Mouse (Mus musculus) kidney, postnatal 0 days (tissue): ENCODE results near the gene Nacc2. TPM values are rescaled to one million over a fixed set of nuclear protein-coding genes. Genes with fewer than 3 reads are reported as not detected.
A peak's percentile ranks its signal among the peaks of the same experiment; 100 is the strongest.

Source experiments
- ATAC-seq: fragments of 200-750 bp; cut with Nextera tagmentation; replicated peaks from 2 replicates; pipeline ENCODE4 v1.8.0; 2017; ENCODE audit warnings: low read depth, moderate number of reproducible peaks, moderate TSS enrichment, moderate library complexity; ENCODE audit not compliant: low FRiP score
- DNase-seq: peaks from one replicate; pipeline ENCODE4 v3.0.0-alpha.2; 2016; ENCODE audit warnings: low spot score
- H3K27ac ChIP-seq: fragments of 300-500 bp; sonication (generic); 2 replicates; pipeline ENCODE4 v1.5.1; 2014; ENCODE audit warnings: mild to moderate bottlenecking
- H3K27me3 ChIP-seq: fragments of 300-500 bp; sonication (generic); 2 replicates; pipeline ENCODE4 v1.6.1; 2014; ENCODE audit warnings: low read length, mixed read lengths; ENCODE audit not compliant: insufficient read depth
- H3K36me3 ChIP-seq: fragments of 300-500 bp; sonication (generic); 2 replicates; pipeline ENCODE4 v1.6.1; 2014; ENCODE audit warnings: low read length, mixed read lengths; ENCODE audit not compliant: insufficient read depth
- H3K4me1 ChIP-seq: fragments of 300-500 bp; sonication (generic); replicated peaks from 2 replicates; pipeline ENCODE4 v1.6.1; 2014; ENCODE audit warnings: antibody characterized with exemption, low read length, mixed read lengths; ENCODE audit not compliant: insufficient read depth
- H3K4me2 ChIP-seq: fragments of 300-500 bp; sonication (generic); 2 replicates; pipeline ENCODE4 v1.6.1; 2014; ENCODE audit warnings: mild to moderate bottlenecking, low read length, moderate library complexity, mixed read lengths
- H3K4me3 ChIP-seq: fragments of 300-500 bp; sonication (generic); replicated peaks from 2 replicates; pipeline ENCODE4 v1.5.1; 2014; ENCODE audit warnings: low read depth, low read length
- H3K9ac ChIP-seq: fragments of 300-500 bp; sonication (generic); 2 replicates; pipeline ENCODE4 v1.6.1; 2014; ENCODE audit warnings: low read depth, low read length
- H3K9me3 ChIP-seq: fragments of 300-500 bp; sonication (generic); replicated peaks from 2 replicates; pipeline ENCODE4 v1.6.1; 2016; ENCODE audit warnings: low read length, inconsistent platforms, mixed read lengths
- CTCF ChIP-seq: IDR thresholded peaks from 2 replicates; pipeline ENCODE4 v1.5.1; 2016; ENCODE audit warnings: antibody characterized with exemption, low read depth, mild to moderate bottlenecking, moderate library complexity
- WGBS: fragments of 180-500 bp; shearing (Covaris S2); extraction: QIAGEN DNeasy Blood & Tissue Kit; methylation state at CpG from one replicate; pipeline ENCODE4 v1.1.7; 2014; 5-methylcytosine and 5-hydroxymethylcytosine counted together
- polyA plus RNA-seq: library from polyadenylated mRNA; unstranded; fragments of >200 nt; fragmentation: Nextera tagmentation; extraction: Ambion mirVana; gene quantifications from 2 replicates; pipeline ENCODE4 v1.2.1, GENCODE M21; 2015

The Nacc2 gene
- polyA plus RNA-seq, 1 experiment from 2014 or later, result 11.3 TPM

DNA sequence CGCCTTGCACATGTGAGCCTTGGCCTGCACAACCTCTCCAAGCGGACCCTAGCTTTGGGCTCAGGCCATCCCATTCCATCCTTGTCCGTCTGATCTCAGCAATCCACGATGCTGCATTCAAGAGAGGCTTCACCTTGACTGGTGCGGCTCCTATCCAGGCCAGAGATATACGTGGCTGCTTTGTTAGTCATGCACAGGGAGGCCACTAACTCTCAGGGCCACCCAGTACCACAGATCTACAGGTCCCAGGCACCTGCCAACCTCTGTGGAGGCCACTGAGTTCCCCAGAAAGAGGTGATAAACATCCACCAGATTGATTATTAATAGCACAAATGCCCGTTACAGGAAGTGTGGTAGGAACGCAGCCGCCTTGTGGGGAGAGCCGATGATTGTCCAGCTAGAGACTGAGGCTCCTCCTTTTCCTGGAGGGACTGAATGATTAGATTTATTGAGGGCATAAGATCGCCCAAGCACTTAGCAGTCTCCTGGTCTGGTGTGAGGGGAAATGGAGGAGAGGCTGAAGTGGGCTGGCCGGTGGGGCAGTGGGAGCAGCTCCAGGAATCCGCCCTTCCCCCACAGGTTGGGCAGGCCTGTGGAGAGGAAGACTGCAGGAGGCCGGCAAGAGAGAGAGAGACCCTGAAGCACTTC is 81.7 kb downstream of the Nacc2 start:
- H3K4me1 ChIP-seq, result peaks cover 18% of the 10 kb centered on the region
- H3K9me3 ChIP-seq, result no peaks in the 10 kb centered on the region
- H3K4me2 ChIP-seq, result peak overlapping the region; percentile 17; the same call in 1 of the 2 replicates
- no peak overlapping the region for H3K4me3 ChIP-seq
- H3K27ac ChIP-seq, result peak overlapping the region; percentile 66
- peak; percentile 41; the same call in 1 of the 2 replicates for TF ChIP-seq CTCF
- H3K36me3 ChIP-seq, result no peaks in the 10 kb centered on the region
- DNase-seq (peak; percentile 92), ATAC-seq (peak; percentile 65; the same call in 1 of the 2 replicates)
- 28% methylated on average over 14 of the region's 14 CpGs for WGBS
- H3K27me3 ChIP-seq, result no peaks in the 10 kb centered on the region
- H3K9ac ChIP-seq, result no peak overlapping the region

DNA sequence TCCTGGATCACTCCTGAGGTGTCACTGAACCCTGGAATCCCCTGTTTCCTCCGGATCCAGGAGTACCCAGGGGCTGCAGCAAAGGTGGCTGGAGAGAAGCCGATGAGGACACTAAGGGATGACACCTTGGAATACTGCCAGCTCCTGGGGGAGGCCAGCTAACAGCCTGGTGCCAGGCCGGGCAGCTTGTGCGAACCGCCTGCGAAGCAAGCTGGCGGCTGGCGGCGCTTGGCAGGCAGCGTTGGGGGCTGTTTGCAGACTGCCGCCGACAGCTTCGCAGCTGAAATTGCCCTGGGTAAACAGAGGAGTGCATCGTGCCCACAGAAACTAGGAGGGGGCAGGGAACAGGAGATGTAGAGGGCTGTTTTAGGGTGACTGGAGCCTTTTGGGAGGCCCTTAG is 83.1 kb downstream of the Nacc2 start:
- H3K4me3 ChIP-seq, result no peak overlapping the region
- H3K9me3 ChIP-seq, result no peaks in the 10 kb centered on the region
- peaks cover 18% of the 10 kb centered on the region for H3K4me1 ChIP-seq
- ATAC-seq (no peak), DNase-seq (peak; percentile 27)
- no peak for TF ChIP-seq CTCF
- no peak overlapping the region for H3K4me2 ChIP-seq
- H3K36me3 ChIP-seq, result no peaks in the 10 kb centered on the region
- 47% methylated on average over 14 of the region's 14 CpGs for WGBS
- no peak overlapping the region for H3K27ac ChIP-seq
- H3K27me3 ChIP-seq, result no peaks in the 10 kb centered on the region
- no peak overlapping the region for H3K9ac ChIP-seq

DNA sequence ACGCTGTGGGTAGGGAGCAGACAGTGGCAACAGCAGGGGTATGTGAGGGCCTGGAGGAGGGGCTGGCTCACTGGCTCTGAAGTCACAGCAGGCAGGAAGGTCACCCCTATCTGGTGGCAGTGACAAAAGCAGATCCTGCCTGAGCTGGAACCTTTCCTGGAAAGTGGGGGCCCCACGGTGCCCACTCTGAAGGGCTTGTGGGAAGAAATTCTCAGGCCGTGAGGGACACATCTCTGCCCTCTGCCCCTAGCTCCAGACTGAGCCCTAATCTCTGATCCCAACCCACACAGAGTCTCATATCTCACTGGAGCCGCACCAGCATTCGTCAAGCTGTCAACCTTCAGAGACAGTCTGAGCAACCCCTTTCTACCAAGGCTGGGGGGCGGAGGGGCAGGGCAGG is 85.6 kb downstream of the Nacc2 start:
- no peaks in the 10 kb centered on the region for H3K9me3 ChIP-seq
- H3K27me3 ChIP-seq, result no peaks in the 10 kb centered on the region
- H3K4me1 ChIP-seq, result peaks cover 18% of the 10 kb centered on the region
- TF ChIP-seq CTCF, result no peak
- no peak overlapping the region for H3K4me2 ChIP-seq
- ATAC-seq, result no peak
- DNase-seq, result no peak
- no peak overlapping the region for H3K9ac ChIP-seq
- no peaks in the 10 kb centered on the region for H3K36me3 ChIP-seq
- H3K4me3 ChIP-seq, result no peak overlapping the region
- WGBS, result 31% methylated on average over 6 of the region's 6 CpGs
- no peak overlapping the region for H3K27ac ChIP-seq

DNA sequence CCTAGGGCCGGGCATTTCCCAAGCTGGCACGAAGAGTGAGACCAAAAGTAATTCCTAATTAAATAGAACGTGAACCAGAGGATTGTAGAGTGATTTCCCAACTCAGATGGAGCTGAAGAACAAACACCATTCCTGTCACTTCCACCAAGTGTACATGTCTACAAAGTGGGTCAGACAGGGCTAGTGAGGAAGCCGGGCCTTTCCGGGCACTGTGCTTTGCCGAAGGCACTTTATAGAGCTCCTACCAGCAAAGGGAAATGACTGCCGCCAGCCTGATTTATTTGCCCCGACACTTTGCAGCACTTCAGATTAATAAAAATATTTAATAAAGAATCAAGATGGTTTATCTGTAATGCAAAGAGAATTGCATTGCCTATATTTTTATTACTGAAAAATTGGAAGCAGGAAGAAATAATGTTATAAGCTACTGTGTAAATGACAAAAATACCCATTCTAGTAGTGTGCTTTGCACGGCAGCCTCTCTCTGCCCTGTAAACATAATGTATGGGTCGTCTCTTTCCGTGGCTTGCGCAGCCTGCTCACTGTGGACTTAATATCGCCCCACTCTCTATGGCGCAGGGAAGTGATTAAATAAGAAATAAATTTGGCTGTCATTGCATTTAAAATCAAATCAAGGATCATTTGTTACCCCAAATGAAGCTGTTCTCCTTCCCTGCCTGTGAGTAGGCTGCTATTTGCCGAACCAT is 88.5 kb downstream of the Nacc2 start:
- TF ChIP-seq CTCF, result no peak
- DNase-seq, result no peak
- WGBS, result 63% methylated on average over 15 of the region's 15 CpGs
- 0 out of 2 replicates have a peak overlapping the region, but pooled peaks have one; percentile 19 for H3K27ac ChIP-seq
- H3K9ac ChIP-seq, result no peak overlapping the region
- H3K4me3 ChIP-seq, result no peak overlapping the region
- H3K4me2 ChIP-seq, result no peak overlapping the region
- no peaks in the 10 kb centered on the region for H3K36me3 ChIP-seq
- no peaks in the 10 kb centered on the region for H3K27me3 ChIP-seq
- no peaks in the 10 kb centered on the region for H3K9me3 ChIP-seq
- no peak for ATAC-seq
- H3K4me1 ChIP-seq, result no peaks in the 10 kb centered on the region

DNA sequence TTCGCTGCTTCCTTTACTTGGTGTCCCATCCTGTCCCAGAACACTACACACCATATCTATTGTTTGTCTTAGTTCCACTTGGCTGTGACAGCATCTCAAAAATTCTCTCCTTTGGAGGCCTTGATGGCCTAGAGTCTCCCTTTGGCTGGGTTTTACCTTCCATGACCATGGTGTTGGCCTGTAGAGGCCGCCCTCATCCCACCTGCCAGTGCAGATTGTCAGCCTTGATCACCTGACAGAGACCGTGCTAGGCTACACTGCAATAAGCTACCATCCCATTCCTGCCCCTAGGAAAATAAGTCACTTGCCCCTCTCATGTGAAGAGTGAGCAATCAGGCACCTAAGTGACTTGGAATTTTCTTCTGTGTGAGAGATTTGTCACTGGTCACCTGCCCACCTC is 92.7 kb downstream of the Nacc2 start:
- TF ChIP-seq CTCF, result peak; percentile 68
- 43% methylated on average over 3 of the region's 3 CpGs for WGBS
- Histone ChIP-seq H3K9ac (no peak overlapping the region), H3K27me3 (no peaks in the 10 kb centered on the region), H3K36me3 (no peaks in the 10 kb centered on the region), H3K4me3 (no peak overlapping the region), H3K9me3 (no peaks in the 10 kb centered on the region), H3K4me1 (no peaks in the 10 kb centered on the region), H3K4me2 (no peak overlapping the region), H3K27ac (no peak overlapping the region)
- ATAC-seq, result 0 out of 2 replicates have a peak, but pooled peaks have one; percentile 37
- DNase-seq, result peak; percentile 27

DNA sequence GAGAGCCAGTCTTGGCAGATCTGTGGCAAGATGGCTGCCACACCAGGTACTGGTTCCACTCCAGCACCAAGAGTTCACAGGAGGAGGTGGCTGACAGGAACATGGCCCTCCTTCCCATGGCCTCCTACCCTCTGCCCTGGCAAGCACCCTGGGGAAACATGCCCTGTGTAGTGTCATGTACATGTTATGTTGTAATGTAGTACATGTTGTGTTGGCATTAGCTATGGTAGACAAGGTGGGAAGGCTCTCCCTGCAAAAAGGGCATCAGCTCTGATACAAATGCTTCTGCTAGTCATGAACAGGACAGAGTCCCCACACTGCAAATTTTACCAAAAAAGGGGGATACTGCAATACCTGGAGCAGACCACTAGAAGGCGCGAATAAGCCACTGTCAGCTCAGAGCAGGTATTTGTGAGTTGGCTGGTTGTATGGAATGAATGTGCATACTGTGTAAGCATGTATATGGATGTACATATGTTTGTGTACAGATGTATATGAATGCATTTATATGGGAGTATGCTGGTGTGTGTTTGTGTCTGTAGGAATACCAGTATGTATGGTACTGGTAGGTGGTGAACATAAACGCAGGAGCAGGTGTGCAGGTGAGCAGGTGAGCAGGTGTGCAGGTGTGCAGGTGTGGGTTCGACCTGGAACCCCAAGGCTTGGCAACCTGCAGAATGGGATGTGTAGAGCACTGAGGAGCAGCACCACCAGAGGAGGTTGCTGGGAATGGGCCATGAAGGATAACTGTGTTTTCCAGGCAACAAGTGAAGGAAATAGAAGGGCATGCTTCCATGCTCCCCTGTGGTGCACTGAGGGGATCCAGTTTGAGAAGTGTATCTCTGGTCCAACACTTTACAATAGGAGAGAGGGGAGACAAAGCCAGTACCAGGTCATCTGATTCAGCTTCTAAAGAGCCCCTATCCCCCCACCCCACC is 98.6 kb downstream of the Nacc2 start:
- WGBS, result 34% methylated on average over 4 of the region's 4 CpGs
- peak; percentile 94 for TF ChIP-seq CTCF
- no peaks in the 10 kb centered on the region for H3K9me3 ChIP-seq
- no peak overlapping the region for H3K9ac ChIP-seq
- H3K27me3 ChIP-seq, result no peaks in the 10 kb centered on the region
- no peak overlapping the region for H3K4me3 ChIP-seq
- no peaks in the 10 kb centered on the region for H3K36me3 ChIP-seq
- H3K4me1 ChIP-seq, result no peaks in the 10 kb centered on the region
- no peak overlapping the region for H3K4me2 ChIP-seq
- peak; percentile 72 for DNase-seq
- ATAC-seq, result no peak
- no peak overlapping the region for H3K27ac ChIP-seq
